Mouse (Mus musculus) liver, embryonic 12.5 days (tissue): ENCODE measurements around the gene Slc25a47. TPM values are rescaled to one million over a fixed set of nuclear protein-coding genes. Genes with fewer than 3 reads are reported as not detected.
"Not testable (repeated sequence)": the region's sequence is repeated elsewhere in the genome, so short reads cannot be mapped to it uniquely, and the experiment has no call there.

Experiments
- ATAC-seq: fragments of 200-750 bp; cut with Nextera tagmentation; 2 replicates; pipeline ENCODE4 v1.8.0; 2017; ENCODE audit warnings: moderate number of reproducible peaks, mild to moderate bottlenecking, moderate library complexity
- H3K27ac ChIP-seq: fragments of 300-500 bp; sonication (generic); 2 replicates; pipeline ENCODE4 v1.5.1; 2016; ENCODE audit warnings: mild to moderate bottlenecking
- H3K27me3 ChIP-seq: fragments of 300-500 bp; sonication (generic); replicated peaks from 2 replicates; pipeline ENCODE4 v1.6.1; 2016; ENCODE audit warnings: mild to moderate bottlenecking, moderate library complexity
- H3K36me3 ChIP-seq: fragments of 300-500 bp; sonication (generic); 2 replicates; pipeline ENCODE4 v1.6.1; 2016; ENCODE audit warnings: mild to moderate bottlenecking, moderate library complexity
- H3K4me1 ChIP-seq: fragments of 300-500 bp; sonication (generic); 2 replicates; pipeline ENCODE4 v1.6.1; 2016
- H3K4me2 ChIP-seq: fragments of 300-500 bp; sonication (generic); 2 replicates; pipeline ENCODE4 v1.6.1; 2016; ENCODE audit warnings: mild to moderate bottlenecking, moderate library complexity
- H3K4me3 ChIP-seq: fragments of 300-500 bp; sonication (generic); 2 replicates; pipeline ENCODE4 v1.5.1; 2016; ENCODE audit warnings: mild to moderate bottlenecking, moderate library complexity
- H3K9ac ChIP-seq: fragments of 300-500 bp; sonication (generic); 2 replicates; pipeline ENCODE4 v1.6.1; 2016; ENCODE audit warnings: mild to moderate bottlenecking, moderate library complexity
- H3K9me3 ChIP-seq: fragments of 300-500 bp; sonication (generic); replicated peaks from 2 replicates; pipeline ENCODE4 v1.6.1; 2016; ENCODE audit warnings: mild to moderate bottlenecking, moderate library complexity
- WGBS: fragments of 180-500 bp; shearing (Covaris S2); methylation state at CpG from one replicate; pipeline ENCODE4 v1.1.7; 2016; ENCODE audit not compliant: insufficient replicate concordance; 5-methylcytosine and 5-hydroxymethylcytosine counted together
- polyA plus RNA-seq: library from polyadenylated mRNA; unstranded; fragments of >200 nt; fragmentation: Nextera tagmentation; extraction: Ambion mirVana; gene quantifications from 2 replicates; pipeline ENCODE4 v1.2.1, GENCODE M21; 2016

The Slc25a47 gene
- polyA plus RNA-seq, 1 experiment from 2014 or later = 2.7 TPM

GRCm38 (mm10) chr12:108848033-108848432, 12.2 kb downstream of the Slc25a47 start:
- H3K36me3 ChIP-seq = peaks cover 19% of the 10 kb centered on the region
- H3K9me3 ChIP-seq, H3K4me2 ChIP-seq, H3K27ac ChIP-seq, H3K9ac ChIP-seq, H3K4me3 ChIP-seq, ATAC-seq, H3K27me3 ChIP-seq: not testable (repeated sequence)
- H3K4me1 ChIP-seq = peaks cover 27% of the 10 kb centered on the region
- WGBS = 82% methylated on average over 3 of the region's 3 CpGs

- ATAC-seq = no peak
These were observed 13.7 kb downstream of the Slc25a47 start for GRCm38 (mm10) chr12:108849488-108850022.

GRCm38 (mm10) chr12:108850129-108850528, 14.3 kb downstream of the Slc25a47 start:
- no peaks in the 10 kb centered on the region for H3K9me3 ChIP-seq
- H3K27me3 ChIP-seq = no peaks in the 10 kb centered on the region
- no peak overlapping the region for H3K4me3 ChIP-seq
- H3K4me2 ChIP-seq = no peak overlapping the region
- H3K9ac ChIP-seq = no peak overlapping the region
- H3K36me3 ChIP-seq = peaks cover 2% of the 10 kb centered on the region; the same call in 1 of the 2 replicates
- WGBS = 66% methylated on average over 8 of the region's 8 CpGs
- no peak overlapping the region for H3K27ac ChIP-seq
- peak; percentile 45 for ATAC-seq
- H3K4me1 ChIP-seq = peaks cover 21% of the 10 kb centered on the region

More at GRCm38 (mm10) chr12:108849488-108850022, 13.7 kb downstream of the Slc25a47 start:
- no peak overlapping the region for H3K27ac ChIP-seq
- H3K4me2 ChIP-seq = no peak overlapping the region
- no peaks in the 10 kb centered on the region for H3K27me3 ChIP-seq
- peaks cover 22% of the 10 kb centered on the region for H3K4me1 ChIP-seq
- H3K36me3 ChIP-seq = peaks cover 8% of the 10 kb centered on the region; the same call in 1 of the 2 replicates
- no peak overlapping the region for H3K4me3 ChIP-seq
- no peaks in the 10 kb centered on the region for H3K9me3 ChIP-seq
- 69% methylated on average over 4 of the region's 4 CpGs for WGBS
- no peak overlapping the region for H3K9ac ChIP-seq

GRCm38 (mm10) chr12:108850886-108851285, 15.0 kb downstream of the Slc25a47 start:
- Histone ChIP-seq H3K4me3 (no peak overlapping the region), H3K27ac (no peak overlapping the region), H3K36me3 (no peaks in the 10 kb centered on the region), H3K27me3 (no peaks in the 10 kb centered on the region), H3K9ac (no peak overlapping the region), H3K9me3 (no peaks in the 10 kb centered on the region), H3K4me1 (peaks cover 14% of the 10 kb centered on the region), H3K4me2 (no peak overlapping the region)
- 71% methylated on average over 8 of the region's 8 CpGs for WGBS
- no peak for ATAC-seq

GRCm38 (mm10) chr12:108852822-108853221, 17.0 kb downstream of the Slc25a47 start:
- no peak overlapping the region for H3K4me2 ChIP-seq
- 71% methylated on average over 8 of the region's 8 CpGs for WGBS
- H3K27me3 ChIP-seq = no peaks in the 10 kb centered on the region
- H3K27ac ChIP-seq = no peak overlapping the region
- peaks cover 13% of the 10 kb centered on the region for H3K4me1 ChIP-seq
- no peaks in the 10 kb centered on the region for H3K36me3 ChIP-seq
- H3K4me3 ChIP-seq = no peak overlapping the region
- no peak for ATAC-seq
- no peaks in the 10 kb centered on the region for H3K9me3 ChIP-seq
- no peak overlapping the region for H3K9ac ChIP-seq

GRCm38 (mm10) chr12:108855081-108855480, 19.2 kb downstream of the Slc25a47 start:
- Histone ChIP-seq H3K9ac (no peak overlapping the region), H3K4me2 (no peak overlapping the region), H3K9me3 (no peaks in the 10 kb centered on the region), H3K4me1 (peaks cover 24% of the 10 kb centered on the region), H3K36me3 (peaks cover 14% of the 10 kb centered on the region), H3K4me3 (no peak overlapping the region), H3K27ac (no peak overlapping the region), H3K27me3 (no peaks in the 10 kb centered on the region)
- ATAC-seq = no peak
- 69% methylated on average over 10 of the region's 10 CpGs for WGBS

GRCm38 (mm10) chr12:108856186-108856585, 20.3 kb downstream of the Slc25a47 start:
- Histone ChIP-seq H3K9ac (no peak overlapping the region), H3K9me3 (no peaks in the 10 kb centered on the region), H3K27me3 (no peaks in the 10 kb centered on the region), H3K4me2 (no peak overlapping the region), H3K4me3 (no peak overlapping the region), H3K4me1 (peaks cover 20% of the 10 kb centered on the region), H3K36me3 (peaks cover 25% of the 10 kb centered on the region), H3K27ac (no peak overlapping the region)
- ATAC-seq = no peak
- WGBS = 74% methylated on average over 8 of the region's 8 CpGs

- WGBS = 75% methylated on average over 7 of the region's 7 CpGs
These were observed 21.3 kb downstream of the Slc25a47 start for GRCm38 (mm10) chr12:108857109-108857508.

GRCm38 (mm10) chr12:108857589-108858184, 21.8 kb downstream of the Slc25a47 start:
- WGBS = 73% methylated on average over 7 of the region's 7 CpGs
- no peak overlapping the region for H3K4me2 ChIP-seq
- peaks cover 12% of the 10 kb centered on the region for H3K4me1 ChIP-seq
- H3K27me3 ChIP-seq = no peaks in the 10 kb centered on the region
- H3K4me3 ChIP-seq = no peak overlapping the region
- H3K9ac ChIP-seq = no peak overlapping the region
- H3K36me3 ChIP-seq = peaks cover 40% of the 10 kb centered on the region
- ATAC-seq = no peak
- H3K27ac ChIP-seq = no peak overlapping the region
- no peaks in the 10 kb centered on the region for H3K9me3 ChIP-seq

More at GRCm38 (mm10) chr12:108857109-108857508, 21.3 kb downstream of the Slc25a47 start:
- ATAC-seq = no peak
- Histone ChIP-seq H3K9ac (no peak overlapping the region), H3K9me3 (no peaks in the 10 kb centered on the region), H3K4me3 (no peak overlapping the region), H3K36me3 (peaks cover 34% of the 10 kb centered on the region), H3K4me1 (peaks cover 12% of the 10 kb centered on the region), H3K27me3 (no peaks in the 10 kb centered on the region), H3K4me2 (no peak overlapping the region), H3K27ac (no peak overlapping the region)

GRCm38 (mm10) chr12:108858486-108858885, 22.6 kb downstream of the Slc25a47 start:
- H3K4me2 ChIP-seq = no peak overlapping the region
- H3K4me3 ChIP-seq = no peak overlapping the region
- peaks cover 48% of the 10 kb centered on the region for H3K36me3 ChIP-seq
- H3K9ac ChIP-seq = no peak overlapping the region
- no peaks in the 10 kb centered on the region for H3K9me3 ChIP-seq
- 62% methylated on average over 5 of the region's 5 CpGs for WGBS
- H3K27me3 ChIP-seq = no peaks in the 10 kb centered on the region
- ATAC-seq = peak; percentile 45; the same call in 1 of the 2 replicates
- peaks cover 12% of the 10 kb centered on the region for H3K4me1 ChIP-seq
- H3K27ac ChIP-seq = no peak overlapping the region

- 82% methylated on average over 6 of the region's 6 CpGs for WGBS
- Histone ChIP-seq H3K27me3 (no peaks in the 10 kb centered on the region), H3K9ac (no peak overlapping the region), H3K4me2 (no peak overlapping the region), H3K4me3 (no peak overlapping the region), H3K36me3 (peaks cover 98% of the 10 kb centered on the region), H3K9me3 (no peaks in the 10 kb centered on the region), H3K27ac (no peak overlapping the region), H3K4me1 (no peaks in the 10 kb centered on the region)
- ATAC-seq = no peak
These were observed 29.2 kb downstream of the Slc25a47 start for GRCm38 (mm10) chr12:108865007-108865494.

- Histone ChIP-seq H3K27me3 (no peaks in the 10 kb centered on the region), H3K36me3 (peaks cover 97% of the 10 kb centered on the region), H3K4me3 (no peak overlapping the region), H3K9me3 (no peaks in the 10 kb centered on the region), H3K9ac (no peak overlapping the region), H3K4me1 (no peaks in the 10 kb centered on the region), H3K4me2 (no peak overlapping the region), H3K27ac (no peak overlapping the region)
- WGBS = 76% methylated on average over 2 of the region's 2 CpGs
- ATAC-seq = no peak
These were observed 33.7 kb downstream of the Slc25a47 start for GRCm38 (mm10) chr12:108869575-108869974.
